Mouse (Mus musculus): Measurements from ENCODE around the gene Celf2.

The Celf2 gene

GRCm38 (mm10) chr2:6850102-6850644, 659.2 kb downstream of the Celf2 start:
- DNase-seq: no peak

- DNase-seq: no peak
Measured at GRCm38 (mm10) chr2:6849388-6849787, 660.0 kb downstream of the Celf2 start.

- DNase-seq: no peak
Measured at GRCm38 (mm10) chr2:6830021-6830420, 679.3 kb downstream of the Celf2 start.

GRCm38 (mm10) chr2:6827583-6827982, 681.8 kb downstream of the Celf2 start:
- DNase-seq: peak; percentile 96

GRCm38 (mm10) chr2:6823021-6823420, 686.3 kb downstream of the Celf2 start:
- DNase-seq: no peak

- DNase-seq: no peak
Measured at GRCm38 (mm10) chr2:6821593-6821992, 687.8 kb downstream of the Celf2 start.

GRCm38 (mm10) chr2:6815281-6815680, 694.1 kb downstream of the Celf2 start:
- DNase-seq: no peak

GRCm38 (mm10) chr2:6808736-6809135, 700.6 kb downstream of the Celf2 start:
- no peak for DNase-seq

- DNase-seq: no peak
Measured at GRCm38 (mm10) chr2:6796754-6797153, 712.6 kb downstream of the Celf2 start.

GRCm38 (mm10) chr2:6795995-6796588, 713.3 kb downstream of the Celf2 start:
- DNase-seq: no peak

- no peak for DNase-seq
Measured at GRCm38 (mm10) chr2:6794858-6795257, 714.5 kb downstream of the Celf2 start.

- no peak for DNase-seq
Measured at GRCm38 (mm10) chr2:6790876-6791275, 718.5 kb downstream of the Celf2 start.

GRCm38 (mm10) chr2:6786494-6787144, 722.7 kb downstream of the Celf2 start:
- no peak for DNase-seq

GRCm38 (mm10) chr2:6770214-6770613, 739.1 kb downstream of the Celf2 start:
- no peak for DNase-seq

GRCm38 (mm10) chr2:6762381-6762780, 747.0 kb downstream of the Celf2 start:
- DNase-seq: no peak

- no peak for DNase-seq
Measured at GRCm38 (mm10) chr2:6743173-6743572, 766.2 kb downstream of the Celf2 start.

GRCm38 (mm10) chr2:6739998-6740668, 769.2 kb downstream of the Celf2 start:
- DNase-seq: peak; percentile 89

GRCm38 (mm10) chr2:6732026-6732425, 777.3 kb downstream of the Celf2 start:
- DNase-seq: no peak

GRCm38 (mm10) chr2:6730860-6731259, 778.5 kb downstream of the Celf2 start:
- peak; percentile 94 for DNase-seq

GRCm38 (mm10) chr2:6729984-6730383, 779.4 kb downstream of the Celf2 start:
- peak; percentile 69 for DNase-seq

- DNase-seq: peak; percentile 89
Measured at GRCm38 (mm10) chr2:6728840-6729252, 780.5 kb downstream of the Celf2 start.

- peak; percentile 79 for DNase-seq
Measured at GRCm38 (mm10) chr2:6727366-6727765, 782.0 kb downstream of the Celf2 start.

GRCm38 (mm10) chr2:6726071-6726470, 783.3 kb downstream of the Celf2 start:
- DNase-seq: peak; percentile 91

GRCm38 (mm10) chr2:6723602-6724001, 785.8 kb downstream of the Celf2 start:
- peak; percentile 92 for DNase-seq
